Mouse (Mus musculus): ENCODE data around the gene Skint6.

- TF ChIP-seq POLR2A (IDR thresholded peaks at IDR 0.05; ENCODE audit: control insufficient read depth, extremely low read depth, insufficient read depth, low read length, poor library complexity): no peak
- no peak for TF ChIP-seq CTCF (IDR thresholded peaks at IDR 0.05; ENCODE audit: borderline replicate concordance, control insufficient read depth, extremely low read depth, insufficient read depth, low read length, poor library complexity)
Observed at GRCm38 (mm10) chr4:113301773-113302473, 15.2 kb upstream of the Skint6 start.
